Mouse (Mus musculus): Measurements from ENCODE around the gene Cntnap5a.
"Not testable (repeated sequence)": the region's sequence is repeated elsewhere in the genome, so short reads cannot be mapped to it uniquely, and the experiment has no call there.

Gene Cntnap5a

GRCm38 (mm10) chr1:116107010-116107723 lies 422.6 kb downstream of the Cntnap5a start:
- DNase-seq = no peak

DNA sequence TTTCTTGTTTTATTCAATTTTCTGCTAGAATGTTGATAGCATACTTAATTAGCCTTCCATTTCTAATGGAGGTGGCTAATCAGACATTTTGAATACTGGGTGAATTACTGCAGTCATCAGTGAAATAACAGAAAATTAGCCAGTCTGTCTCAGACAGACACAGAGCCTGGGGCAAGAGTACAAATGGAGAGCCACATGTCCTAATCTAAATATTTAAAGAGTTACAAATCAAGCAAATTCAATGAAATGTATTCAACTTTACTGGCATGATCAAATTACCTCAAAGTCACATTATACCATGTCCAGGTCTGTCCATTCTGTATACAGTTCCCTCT lies 423.1 kb downstream of the Cntnap5a start:
- DNase-seq = no peak

DNA sequence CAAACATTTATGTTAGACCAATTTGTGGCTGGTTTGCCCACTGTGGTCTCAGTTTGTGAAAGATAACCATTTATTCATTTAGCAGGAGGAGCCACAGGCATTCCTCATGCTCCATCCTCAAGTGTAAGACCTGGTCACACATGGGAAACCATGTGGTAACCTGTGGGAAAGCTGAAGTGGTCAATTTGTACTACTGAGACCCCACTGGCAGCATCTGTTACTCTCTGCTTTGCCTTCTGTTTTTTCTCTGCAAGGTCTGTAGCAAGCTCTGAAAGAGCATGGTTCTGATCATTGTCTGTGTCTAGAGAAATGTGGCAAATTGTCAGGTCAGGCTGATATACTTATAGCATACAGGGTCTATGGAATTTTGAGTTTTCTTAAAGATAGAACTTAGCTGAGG lies 423.8 kb downstream of the Cntnap5a start:
- no peak for DNase-seq

DNA sequence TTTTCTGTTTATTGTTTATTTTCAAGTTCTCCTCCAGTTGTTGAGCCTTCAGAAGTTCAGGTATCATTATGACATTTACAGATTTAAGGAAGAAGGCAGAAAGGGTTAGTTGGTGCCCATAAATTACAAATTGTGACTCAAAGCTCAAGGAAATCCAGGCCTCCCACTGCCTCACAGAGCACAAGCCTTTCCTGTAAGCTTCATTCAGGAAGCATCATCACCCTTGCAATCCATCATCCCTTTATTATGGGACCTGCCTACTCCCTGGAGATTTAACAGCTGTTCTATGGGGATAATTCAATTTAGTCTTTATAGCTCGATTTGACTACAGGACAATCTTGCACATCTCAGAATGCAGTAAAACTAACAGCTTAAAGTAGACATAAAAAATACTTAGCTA lies 441.2 kb downstream of the Cntnap5a start:
- DNase-seq = no peak

- DNase-seq = no peak
Observed at GRCm38 (mm10) chr1:116127085-116127484, 442.5 kb downstream of the Cntnap5a start.

GRCm38 (mm10) chr1:116128450-116129246 lies 444.1 kb downstream of the Cntnap5a start:
- DNase-seq = no peak

DNA sequence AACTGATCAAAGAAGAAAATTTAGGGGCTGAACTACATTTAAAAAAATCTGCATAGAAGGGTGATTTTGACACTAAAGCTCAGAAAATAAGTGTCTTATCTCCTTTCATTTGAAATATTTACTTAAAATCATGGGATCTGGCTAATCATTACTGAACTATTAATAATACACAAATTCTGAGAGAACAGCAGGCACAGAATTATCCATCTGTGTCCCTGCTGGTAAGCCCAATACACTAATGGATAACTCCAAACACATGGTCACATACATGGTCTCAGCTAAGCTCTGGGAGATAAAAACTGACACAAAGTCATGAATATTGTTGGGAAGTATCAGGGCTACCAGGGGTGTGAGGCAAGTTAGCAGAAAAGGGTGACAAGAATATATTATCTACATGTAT lies 447.9 kb downstream of the Cntnap5a start:
- DNase-seq = no peak

DNA sequence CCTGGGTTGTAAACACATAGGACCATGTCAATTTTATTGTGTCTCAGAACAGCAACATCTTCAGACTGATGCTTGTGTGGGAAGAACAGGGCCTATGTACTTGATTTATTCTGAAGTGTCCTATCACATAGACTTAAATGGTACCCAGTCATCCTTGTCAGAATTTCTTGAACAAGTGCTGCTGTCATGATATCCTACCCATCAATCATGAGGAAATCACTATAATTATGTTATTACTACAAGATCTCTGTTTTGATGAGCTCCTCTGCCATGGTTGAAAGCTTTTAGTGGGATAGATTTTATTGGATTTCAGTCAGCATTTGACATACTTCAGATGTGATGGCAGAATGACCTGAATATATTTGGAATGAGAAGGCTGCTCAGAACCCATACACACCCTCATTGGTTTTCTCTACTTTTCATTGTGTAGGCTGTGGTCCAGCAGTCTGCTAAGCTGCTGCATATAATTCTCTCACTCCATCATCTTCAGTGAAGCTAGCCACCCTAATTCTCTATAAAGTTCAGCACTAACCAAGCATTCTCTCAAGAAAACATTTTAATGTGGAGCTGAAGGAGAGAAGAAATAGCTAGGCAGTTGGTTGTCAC lies 465.3 kb downstream of the Cntnap5a start:
- no peak for DNase-seq

GRCm38 (mm10) chr1:116184471-116184870 lies 499.9 kb downstream of the Cntnap5a start:
- no peak for DNase-seq

- DNase-seq = not testable (repeated sequence)
Observed at GRCm38 (mm10) chr1:116188142-116188541, 503.6 kb downstream of the Cntnap5a start.

DNA sequence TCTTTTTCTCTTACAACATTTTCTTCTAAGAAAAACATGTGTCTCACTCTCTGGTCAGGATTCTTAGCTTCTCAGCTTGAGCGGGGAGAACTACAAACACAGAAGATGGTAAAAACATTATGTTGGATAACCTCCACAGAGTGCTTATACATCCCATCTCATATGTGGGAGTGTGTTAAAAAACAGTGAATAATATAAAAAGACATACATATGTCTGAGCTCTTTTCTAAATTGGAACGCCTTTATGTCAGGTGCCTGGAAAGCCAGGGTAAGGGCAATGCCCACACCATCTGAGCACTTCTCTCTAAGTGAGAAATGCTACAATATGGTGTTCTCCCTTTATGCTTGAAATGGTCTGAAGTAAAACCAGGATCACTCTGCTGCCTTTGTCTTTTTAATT lies 507.7 kb downstream of the Cntnap5a start:
- no peak for DNase-seq

- no peak for DNase-seq
Observed at GRCm38 (mm10) chr1:116216883-116217282, 532.3 kb downstream of the Cntnap5a start.

- DNase-seq = no peak
Observed at GRCm38 (mm10) chr1:116240538-116240937, 556.0 kb downstream of the Cntnap5a start.

GRCm38 (mm10) chr1:116243856-116244255 lies 559.3 kb downstream of the Cntnap5a start:
- DNase-seq = no peak

- no peak for DNase-seq
Observed at GRCm38 (mm10) chr1:116281144-116281543, 596.6 kb downstream of the Cntnap5a start.

- no peak for DNase-seq
Observed at GRCm38 (mm10) chr1:116283968-116284367, 599.4 kb downstream of the Cntnap5a start.

DNA sequence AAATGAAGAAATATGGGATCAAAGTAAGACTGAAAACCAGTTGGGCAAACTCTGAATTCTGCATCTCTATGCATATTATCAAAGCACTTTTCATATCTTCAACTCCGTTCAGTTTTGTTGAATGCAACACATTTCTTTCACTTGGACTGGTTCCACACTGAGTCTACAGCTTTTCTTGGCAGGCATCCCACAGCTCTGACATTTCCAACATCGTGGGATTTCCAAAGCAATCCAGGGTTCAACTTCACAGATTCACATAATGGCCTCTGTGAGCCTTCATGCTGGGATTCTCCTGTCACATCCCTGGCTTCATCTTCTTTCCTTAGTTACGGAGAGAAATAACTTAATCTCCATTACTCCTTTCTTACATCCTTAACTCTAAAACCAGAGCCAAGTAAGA lies 622.0 kb downstream of the Cntnap5a start:
- no peak for DNase-seq

GRCm38 (mm10) chr1:116311512-116311911 lies 627.0 kb downstream of the Cntnap5a start:
- DNase-seq = no peak

GRCm38 (mm10) chr1:116313269-116313668 lies 628.7 kb downstream of the Cntnap5a start:
- DNase-seq = no peak

DNA sequence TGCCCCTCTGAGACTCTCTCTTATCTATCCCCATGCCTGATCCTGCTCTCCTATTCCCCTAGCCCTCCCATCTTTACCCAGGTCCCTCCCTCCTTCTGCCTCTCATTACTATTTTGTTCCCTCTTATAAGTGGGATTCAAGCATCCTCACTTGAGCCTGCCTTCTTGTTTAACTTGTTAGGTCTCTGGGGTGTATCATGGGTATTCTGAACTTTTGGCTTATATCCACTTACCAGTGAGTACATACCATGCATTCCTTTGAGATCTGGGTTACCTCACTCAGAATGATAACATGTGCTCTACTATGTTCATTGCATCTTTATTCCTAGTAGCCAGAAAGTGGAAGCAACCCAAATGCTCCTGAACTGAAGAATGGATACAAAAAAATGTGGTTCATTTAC lies 639.9 kb downstream of the Cntnap5a start:
- DNase-seq = no peak

GRCm38 (mm10) chr1:116353669-116354068 lies 669.1 kb downstream of the Cntnap5a start:
- DNase-seq = no peak

GRCm38 (mm10) chr1:116365606-116366005 lies 681.0 kb downstream of the Cntnap5a start:
- no peak for DNase-seq

DNA sequence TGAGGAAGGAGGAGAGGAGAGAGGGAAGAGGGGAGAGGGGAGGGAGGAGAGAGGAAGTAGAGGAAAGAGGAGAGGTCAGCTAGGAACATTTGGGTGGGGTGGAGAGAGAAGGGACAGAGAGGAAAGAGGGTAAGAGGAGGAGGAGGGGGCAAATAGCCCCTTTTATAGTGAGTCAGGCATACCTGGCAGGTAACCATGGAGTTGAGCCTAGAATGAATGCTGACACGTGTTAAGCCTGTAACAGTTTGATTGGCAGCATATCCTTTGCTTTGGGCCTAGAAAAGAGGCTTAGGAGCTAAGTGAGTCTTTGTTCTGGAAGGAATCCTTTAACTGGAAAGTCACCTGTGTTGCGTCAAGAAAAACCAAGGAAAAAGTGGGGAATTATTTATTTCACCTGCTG lies 681.6 kb downstream of the Cntnap5a start:
- no peak for DNase-seq

- DNase-seq = no peak
Observed at GRCm38 (mm10) chr1:116366806-116367205, 682.2 kb downstream of the Cntnap5a start.

Measured in thymus, postnatal 36 days (tissue).